Mouse (Mus musculus) monocyte, adult 5-6 weeks (primary cell): Measurements from ENCODE around the gene Hectd3. TPM values are rescaled to one million over a fixed set of nuclear protein-coding genes. Genes with fewer than 3 reads are reported as not detected.
A peak's percentile ranks its signal among the peaks of the same experiment; 100 is the strongest.

ENCODE experiments used
- ATAC-seq: fragments of 153-309, 156-312 bp; replicated peaks from 2 replicates; pipeline ENCODE4 v1.8.0; 2017; ENCODE audit warnings: mild to moderate bottlenecking; ENCODE audit not compliant: low TSS enrichment, insufficient number of reproducible peaks, severe bottlenecking, poor library complexity, low FRiP score
- total RNA-seq: library from RNA; stranded (forward); fragments of 200-1000, 200-491, 200-594 nt; gene quantifications from 3 replicates; pipeline ENCODE4 v1.2.3, GENCODE M21; 2017

Gene Hectd3
- total RNA-seq, 1 experiment from 2014 or later, result 30.1 TPM

DNA sequence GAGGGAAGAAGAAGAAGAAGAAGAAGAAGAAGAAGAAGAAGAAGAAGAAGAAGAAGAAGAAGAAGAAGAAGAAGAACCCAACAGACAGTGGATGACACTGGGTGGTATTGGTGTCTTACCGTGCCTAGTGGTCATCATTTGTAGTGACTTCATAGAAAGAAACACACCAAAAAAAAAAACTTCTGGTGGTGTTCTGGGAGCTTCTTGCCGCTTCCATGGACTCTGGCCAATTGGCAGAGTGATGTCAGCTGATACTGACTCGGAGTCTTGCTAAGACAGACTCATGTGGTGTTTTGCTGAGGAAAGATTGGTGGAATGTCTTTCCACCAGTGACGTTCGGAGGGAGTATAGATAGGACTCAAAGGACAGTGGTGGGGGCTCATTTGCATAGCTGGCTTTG is 15.1 kb downstream of the Hectd3 start:
- ATAC-seq, result no peak

- no peak for ATAC-seq
These were observed 18.5 kb downstream of the Hectd3 start for GRCm38 (mm10) chr4:117013596-117013995.

- no peak for ATAC-seq
These were observed 19.8 kb downstream of the Hectd3 start for GRCm38 (mm10) chr4:117014901-117015415.

- ATAC-seq, result no peak
These were observed 22.6 kb downstream of the Hectd3 start for GRCm38 (mm10) chr4:117017738-117018137.

GRCm38 (mm10) chr4:117018327-117018726 is 23.2 kb downstream of the Hectd3 start:
- no peak for ATAC-seq

- peak; percentile 98 for ATAC-seq
These were observed 24.4 kb downstream of the Hectd3 start, which contains the start of gene Eif2b3 for GRCm38 (mm10) chr4:117019206-117020134. Eif2b3 (plus strand) TSS chr4:117019402.

DNA sequence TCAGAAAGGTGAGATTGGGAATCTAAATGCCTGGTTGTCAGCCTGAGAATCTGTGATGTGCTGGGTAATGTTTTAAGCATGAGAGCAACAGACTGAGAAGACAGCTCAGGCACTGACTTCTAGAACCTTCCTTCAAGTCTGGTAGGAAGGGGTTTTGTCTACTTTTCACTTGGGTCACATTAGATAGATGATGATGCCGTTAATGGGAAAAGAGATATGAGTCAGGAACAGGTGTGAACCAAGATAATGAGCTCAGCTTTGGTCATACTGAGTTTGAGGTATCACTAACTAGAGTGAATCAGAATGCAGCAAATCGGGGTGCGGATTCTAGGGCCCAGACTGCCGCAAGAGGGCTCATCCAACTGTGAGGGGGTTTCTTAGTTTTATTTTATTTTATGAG is 28.4 kb downstream of the Hectd3 start:
- no peak for ATAC-seq

- ATAC-seq, result no peak
These were observed 36.0 kb downstream of the Hectd3 start for GRCm38 (mm10) chr4:117031105-117031504.

GRCm38 (mm10) chr4:117039925-117040687 is 45.0 kb downstream of the Hectd3 start:
- no peak for ATAC-seq

- ATAC-seq, result no peak
These were observed 45.7 kb downstream of the Hectd3 start for GRCm38 (mm10) chr4:117040791-117041190.

GRCm38 (mm10) chr4:117041283-117041721 is 46.2 kb downstream of the Hectd3 start:
- ATAC-seq, result peak; percentile 89

GRCm38 (mm10) chr4:117048836-117049235 is 53.7 kb downstream of the Hectd3 start:
- no peak for ATAC-seq

DNA sequence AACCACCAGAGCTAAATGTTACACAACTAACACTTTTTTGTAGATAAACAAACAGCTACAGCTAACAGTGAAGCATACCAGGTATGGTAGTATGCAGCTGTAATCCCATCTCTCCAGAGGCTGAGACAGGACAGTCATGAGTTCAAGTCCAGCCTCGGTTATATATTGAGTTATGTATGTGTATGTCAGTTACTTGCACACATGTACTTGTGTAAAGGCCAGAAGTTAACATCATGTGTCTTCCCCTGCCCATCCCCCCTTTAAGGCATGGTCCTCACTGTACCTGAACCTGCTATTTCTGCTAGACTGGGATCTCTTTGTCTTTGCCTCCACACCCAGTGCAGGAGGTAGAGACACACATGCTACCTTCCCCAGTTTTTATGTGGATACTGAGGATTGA is 54.4 kb downstream of the Hectd3 start:
- no peak for ATAC-seq

GRCm38 (mm10) chr4:117052626-117053025 is 57.5 kb downstream of the Hectd3 start:
- no peak for ATAC-seq

- ATAC-seq, result no peak
These were observed 58.8 kb downstream of the Hectd3 start for GRCm38 (mm10) chr4:117053956-117054355.

Other genes with a start within 250 kb of the Hectd3 start
- 32.9 to 53.5 TPM (median 37.8 TPM) in 3 replicates for gene Toe1, start 187.7 kb upstream of the Hectd3 start, total RNA-seq
- gene Mutyh, start 187.6 kb upstream of the Hectd3 start, total RNA-seq, result 3.2 to 8.0 TPM (median 4.5 TPM) in 3 replicates
- not detected in 3 replicates for gene Hpdl, start 173.6 kb upstream of the Hectd3 start, total RNA-seq
- 0.10 to 0.19 TPM in 2 of 3 replicates, not detected in the other for gene Zswim5, start 117.9 kb upstream of the Hectd3 start, total RNA-seq
- 41.5 to 48.3 TPM (median 42.0 TPM) in 3 replicates for gene Urod, start 904 bp upstream of the Hectd3 start, total RNA-seq
- 12.4 to 16.2 TPM (median 13.1 TPM) in 3 replicates for gene Eif2b3, start 24.1 kb downstream of the Hectd3 start, total RNA-seq
- not detected in 3 replicates for gene Ptch2, start 100.8 kb downstream of the Hectd3 start, total RNA-seq
- gene Btbd19, start 130.4 kb downstream of the Hectd3 start, total RNA-seq, result 15.5 to 17.5 TPM (median 16.9 TPM) in 3 replicates
- gene Tctex1d4, start 131.5 kb downstream of the Hectd3 start, total RNA-seq, result 3.4 TPM in 1 of 3 replicates, not detected in the others
- 25.5 to 56.5 TPM (median 52.2 TPM) in 3 replicates for gene Plk3, start 138.6 kb downstream of the Hectd3 start, total RNA-seq
- gene Rps8, start 160.9 kb downstream of the Hectd3 start, total RNA-seq, result 970 to 1,241 TPM (median 1,065 TPM) in 3 replicates
- gene Kif2c, start 187.3 kb downstream of the Hectd3 start, total RNA-seq, result 0.68 to 1.9 TPM in 2 of 3 replicates, not detected in the other